Mouse (Mus musculus) lung, embryonic 15.5 days (tissue): Measurements from ENCODE around the gene Plcb4. TPM values are rescaled to one million over a fixed set of nuclear protein-coding genes. Genes with fewer than 3 reads are reported as not detected.

ENCODE experiments used
- ATAC-seq: fragments of 200-750 bp; cut with Nextera tagmentation; 2 replicates; pipeline ENCODE4 v1.8.0; 2017; ENCODE audit warnings: moderate number of reproducible peaks, borderline replicate concordance; ENCODE audit not compliant: low FRiP score, low TSS enrichment; ENCODE audit errors: extremely low read depth
- H3K27ac ChIP-seq: fragments of 300-500 bp; sonication (generic); 2 replicates; pipeline ENCODE4 v1.5.1; 2015; ENCODE audit warnings: moderate library complexity, mild to moderate bottlenecking, inconsistent platforms
- H3K27me3 ChIP-seq: fragments of 300-500 bp; sonication (generic); 2 replicates; pipeline ENCODE4 v1.6.1; 2015; ENCODE audit warnings: inconsistent platforms
- H3K36me3 ChIP-seq: fragments of 300-500 bp; sonication (generic); 2 replicates; pipeline ENCODE4 v1.6.1; 2015; ENCODE audit warnings: inconsistent platforms
- H3K4me1 ChIP-seq: fragments of 300-500 bp; sonication (generic); 2 replicates; pipeline ENCODE4 v1.6.1; 2015; ENCODE audit warnings: inconsistent platforms
- H3K4me2 ChIP-seq: fragments of 300-500 bp; sonication (generic); 2 replicates; pipeline ENCODE4 v1.6.1; 2015; ENCODE audit warnings: inconsistent platforms, mild to moderate bottlenecking, moderate library complexity
- H3K4me3 ChIP-seq: fragments of 300-500 bp; sonication (generic); 2 replicates; pipeline ENCODE4 v1.5.1; 2015; ENCODE audit warnings: mild to moderate bottlenecking, inconsistent platforms
- H3K9ac ChIP-seq: fragments of 300-500 bp; sonication (generic); 2 replicates; pipeline ENCODE4 v1.6.1; 2015; ENCODE audit warnings: inconsistent platforms
- H3K9me3 ChIP-seq: fragments of 300-500 bp; sonication (generic); 2 replicates; pipeline ENCODE4 v1.6.1; 2016; ENCODE audit warnings: inconsistent platforms
- whole genome bisulfite sequencing: fragments of 180-500 bp; shearing (Covaris S2); methylation state at CpG from one replicate; pipeline ENCODE4 v1.1.7; 2015; 5-methylcytosine and 5-hydroxymethylcytosine counted together
- polyA plus RNA-seq: library from polyadenylated mRNA; unstranded; fragments of >200 nt; fragmentation: Nextera tagmentation; extraction: Ambion mirVana; gene quantifications from 2 replicates; pipeline ENCODE4 v1.2.1, GENCODE M21; 2015

Plcb4 gene
- 14.9 and 20.4 TPM in 2 replicates for polyA plus RNA-seq

- H3K4me3 ChIP-seq = peak within 1 kb of the TSS; percentile 82
These were observed at the start of gene Plcb4 for GRCm38 (mm10) chr2:135658486-135659390. Gene Plcb4, plus strand, starts transcription at chr2:135659011.

GRCm38 (mm10) chr2:135614651-135615261 lies 44.1 kb upstream of the Plcb4 start:
- Histone ChIP-seq H3K4me2 (no peak overlapping the region), H3K27ac (no peak overlapping the region), H3K4me1 (peaks cover 4% of the 10 kb centered on the region; the same call in 1 of the 2 replicates), H3K36me3 (no peaks in the 10 kb centered on the region), H3K9ac (no peak overlapping the region), H3K27me3 (no peaks in the 10 kb centered on the region), H3K4me3 (no peak overlapping the region), H3K9me3 (no peaks in the 10 kb centered on the region)
- 25% methylated on average over 4 of the region's 4 CpGs for WGBS
- no peak; the same call in 1 of the 2 replicates for ATAC-seq

More at GRCm38 (mm10) chr2:135658486-135659390, at the start of gene Plcb4:
- no peaks in the 10 kb centered on the region for H3K27me3 ChIP-seq
- no peaks in the 10 kb centered on the region for H3K9me3 ChIP-seq
- peak; percentile 84 for ATAC-seq
- H3K4me1 ChIP-seq = 0 out of 2 replicates have a peak, but pooled peaks cover 6% of the 10 kb centered on the region
- H3K36me3 ChIP-seq = no peaks in the 10 kb centered on the region
- H3K9ac ChIP-seq = peak within 1 kb of the TSS; percentile 93
- under 1% methylated on average over 71 of the region's 71 CpGs for WGBS
- peak within 1 kb of the TSS; percentile 96 for H3K27ac ChIP-seq
- peak within 1 kb of the TSS; percentile 88 for H3K4me2 ChIP-seq

- no peak overlapping the region for H3K4me2 ChIP-seq
- no peaks in the 10 kb centered on the region for H3K9me3 ChIP-seq
- no peak for ATAC-seq
- H3K36me3 ChIP-seq = no peaks in the 10 kb centered on the region
- 68% methylated on average over 1 of the region's 1 CpGs for WGBS
- no peak overlapping the region for H3K9ac ChIP-seq
- no peak overlapping the region for H3K4me3 ChIP-seq
- peaks cover 4% of the 10 kb centered on the region; the same call in 1 of the 2 replicates for H3K4me1 ChIP-seq
- H3K27me3 ChIP-seq = no peaks in the 10 kb centered on the region
- H3K27ac ChIP-seq = no peak overlapping the region
These were observed 42.7 kb upstream of the Plcb4 start for GRCm38 (mm10) chr2:135616090-135616489.

GRCm38 (mm10) chr2:135618551-135618950 lies 40.3 kb upstream of the Plcb4 start:
- H3K36me3 ChIP-seq = no peaks in the 10 kb centered on the region
- no peak for ATAC-seq
- H3K27me3 ChIP-seq = no peaks in the 10 kb centered on the region
- no peak overlapping the region for H3K4me2 ChIP-seq
- H3K9ac ChIP-seq = no peak overlapping the region
- no peak overlapping the region for H3K4me3 ChIP-seq
- H3K4me1 ChIP-seq = peaks cover 4% of the 10 kb centered on the region; the same call in 1 of the 2 replicates
- H3K9me3 ChIP-seq = no peaks in the 10 kb centered on the region
- H3K27ac ChIP-seq = no peak overlapping the region

- 20% methylated on average over 2 of the region's 2 CpGs for WGBS
- no peaks in the 10 kb centered on the region for H3K27me3 ChIP-seq
- no peaks in the 10 kb centered on the region for H3K4me1 ChIP-seq
- no peak overlapping the region for H3K9ac ChIP-seq
- H3K4me2 ChIP-seq = no peak overlapping the region
- ATAC-seq = no peak
- no peaks in the 10 kb centered on the region for H3K9me3 ChIP-seq
- H3K36me3 ChIP-seq = no peaks in the 10 kb centered on the region
- no peak overlapping the region for H3K4me3 ChIP-seq
- no peak overlapping the region for H3K27ac ChIP-seq
These were observed 38.9 kb upstream of the Plcb4 start for GRCm38 (mm10) chr2:135619956-135620355.

- Histone ChIP-seq H3K36me3 (no peaks in the 10 kb centered on the region), H3K9me3 (no peaks in the 10 kb centered on the region), H3K9ac (no peak overlapping the region), H3K4me1 (no peaks in the 10 kb centered on the region), H3K27me3 (no peaks in the 10 kb centered on the region), H3K27ac (no peak overlapping the region), H3K4me3 (no peak overlapping the region), H3K4me2 (no peak overlapping the region)
- WGBS = 84% methylated on average over 2 of the region's 2 CpGs
- ATAC-seq = no peak
These were observed 31.0 kb upstream of the Plcb4 start for GRCm38 (mm10) chr2:135627821-135628220.

GRCm38 (mm10) chr2:135637227-135637626 lies 21.6 kb upstream of the Plcb4 start:
- no peak overlapping the region for H3K4me2 ChIP-seq
- WGBS = 76% methylated on average over 2 of the region's 2 CpGs
- H3K27ac ChIP-seq = no peak overlapping the region
- H3K4me3 ChIP-seq = no peak overlapping the region
- ATAC-seq = no peak
- no peaks in the 10 kb centered on the region for H3K27me3 ChIP-seq
- no peaks in the 10 kb centered on the region for H3K36me3 ChIP-seq
- no peak overlapping the region for H3K9ac ChIP-seq
- H3K4me1 ChIP-seq = no peaks in the 10 kb centered on the region
- no peaks in the 10 kb centered on the region for H3K9me3 ChIP-seq

- Histone ChIP-seq H3K27me3 (no peaks in the 10 kb centered on the region), H3K4me1 (no peaks in the 10 kb centered on the region), H3K4me3 (no peak overlapping the region), H3K4me2 (no peak overlapping the region), H3K36me3 (no peaks in the 10 kb centered on the region), H3K27ac (no peak overlapping the region), H3K9me3 (no peaks in the 10 kb centered on the region), H3K9ac (no peak overlapping the region)
- ATAC-seq = no peak
- 82% methylated on average over 1 of the region's 1 CpGs for WGBS
These were observed 17.8 kb upstream of the Plcb4 start for GRCm38 (mm10) chr2:135641002-135641401.

GRCm38 (mm10) chr2:135641636-135642035 lies 17.2 kb upstream of the Plcb4 start:
- no peak overlapping the region for H3K4me3 ChIP-seq
- H3K4me1 ChIP-seq = no peaks in the 10 kb centered on the region
- no peaks in the 10 kb centered on the region for H3K27me3 ChIP-seq
- H3K9ac ChIP-seq = no peak overlapping the region
- H3K27ac ChIP-seq = no peak overlapping the region
- no peak overlapping the region for H3K4me2 ChIP-seq
- H3K9me3 ChIP-seq = no peaks in the 10 kb centered on the region
- no peaks in the 10 kb centered on the region for H3K36me3 ChIP-seq
- 56% methylated on average over 2 of the region's 2 CpGs for WGBS
- no peak for ATAC-seq

GRCm38 (mm10) chr2:135646226-135646625 lies 12.6 kb upstream of the Plcb4 start:
- ATAC-seq = no peak

GRCm38 (mm10) chr2:135646654-135647053 lies 12.2 kb upstream of the Plcb4 start:
- Histone ChIP-seq H3K27ac (no peak overlapping the region), H3K9me3 (no peaks in the 10 kb centered on the region), H3K9ac (no peak overlapping the region), H3K4me3 (no peak overlapping the region), H3K4me2 (no peak overlapping the region), H3K27me3 (no peaks in the 10 kb centered on the region), H3K36me3 (no peaks in the 10 kb centered on the region), H3K4me1 (no peaks in the 10 kb centered on the region)
- no peak for ATAC-seq
- 80% methylated on average over 6 of the region's 6 CpGs for WGBS

More at GRCm38 (mm10) chr2:135646226-135646625, 12.6 kb upstream of the Plcb4 start:
- Histone ChIP-seq H3K9ac (no peak overlapping the region), H3K27ac (no peak overlapping the region), H3K4me1 (no peaks in the 10 kb centered on the region), H3K27me3 (no peaks in the 10 kb centered on the region), H3K36me3 (no peaks in the 10 kb centered on the region), H3K4me2 (no peak overlapping the region), H3K9me3 (no peaks in the 10 kb centered on the region), H3K4me3 (no peak overlapping the region)
- 77% methylated on average over 3 of the region's 3 CpGs for WGBS

- H3K9ac ChIP-seq = no peak overlapping the region
- H3K36me3 ChIP-seq = no peaks in the 10 kb centered on the region
- H3K4me2 ChIP-seq = no peak overlapping the region
- H3K27me3 ChIP-seq = no peaks in the 10 kb centered on the region
- no peak overlapping the region for H3K27ac ChIP-seq
- no peak overlapping the region for H3K4me3 ChIP-seq
- no peaks in the 10 kb centered on the region for H3K9me3 ChIP-seq
- ATAC-seq = no peak
- 74% methylated on average over 4 of the region's 4 CpGs for WGBS
- H3K4me1 ChIP-seq = no peaks in the 10 kb centered on the region
These were observed 10.8 kb upstream of the Plcb4 start for GRCm38 (mm10) chr2:135647985-135648384.
